Mouse (Mus musculus) cerebellum, adult 2 months (tissue): Measurements from ENCODE around the gene Smco3.

Experiments used
- CTCF ChIP-seq: fragments of 200-500 bp; IDR thresholded peaks from 2 replicates; pipeline ENCODE4 v1.5.1; 2011; ENCODE audit warnings: low read depth, mild to moderate bottlenecking, control low read depth, low read length, moderate library complexity, borderline replicate concordance; ENCODE audit not compliant: insufficient read depth
- POLR2A ChIP-seq: fragments of 200-500 bp; IDR thresholded peaks from 2 replicates; pipeline ENCODE4 v1.6.1; 2011; ENCODE audit warnings: low read length, control low read depth, borderline replicate concordance; ENCODE audit not compliant: insufficient read depth

DNA sequence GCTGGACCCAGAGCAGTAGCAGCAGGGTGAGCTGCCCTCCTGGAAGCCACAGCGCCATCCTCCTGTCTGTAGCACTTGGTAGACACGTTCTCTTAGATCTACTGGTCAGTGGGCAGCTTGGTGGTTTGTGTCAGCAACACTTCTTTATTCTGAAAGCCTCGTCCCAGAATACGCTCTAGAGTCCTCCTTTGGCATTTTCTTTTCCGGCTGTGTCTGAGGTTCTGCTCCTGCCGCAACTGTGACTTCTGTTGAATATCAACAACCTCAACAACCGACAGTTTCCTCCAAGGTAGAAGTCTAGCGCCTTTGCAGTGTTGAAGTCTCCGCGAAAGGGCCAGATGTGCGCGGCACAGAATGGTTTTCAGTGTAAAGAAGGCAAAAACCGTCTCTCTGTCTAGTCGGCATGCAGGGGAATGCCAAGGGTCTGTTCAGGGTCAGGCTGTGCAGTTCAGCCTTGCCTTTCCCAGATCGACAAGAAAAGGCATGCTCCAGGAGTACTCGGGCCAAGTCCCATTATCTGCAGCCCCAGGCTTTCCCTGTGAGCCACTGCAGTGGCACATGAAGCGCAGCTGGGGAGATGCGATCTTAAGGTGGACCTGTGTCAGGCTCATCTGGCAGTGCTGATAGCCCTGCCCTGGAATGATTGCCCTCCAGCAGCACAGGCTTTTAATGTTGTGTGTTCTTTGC lies 22.1 kb upstream of the Smco3 start, which contains the start of gene Art4:
- TF ChIP-seq CTCF (no peak), POLR2A (no peak)
